Mouse (Mus musculus): ENCODE results near the gene Acer1. TPM values are rescaled to one million over a fixed set of nuclear protein-coding genes. Genes with fewer than 3 reads are reported as not detected.

The Acer1 gene
- polyA plus RNA-seq, 1 experiment from 2014 or later = not detected

DNA sequence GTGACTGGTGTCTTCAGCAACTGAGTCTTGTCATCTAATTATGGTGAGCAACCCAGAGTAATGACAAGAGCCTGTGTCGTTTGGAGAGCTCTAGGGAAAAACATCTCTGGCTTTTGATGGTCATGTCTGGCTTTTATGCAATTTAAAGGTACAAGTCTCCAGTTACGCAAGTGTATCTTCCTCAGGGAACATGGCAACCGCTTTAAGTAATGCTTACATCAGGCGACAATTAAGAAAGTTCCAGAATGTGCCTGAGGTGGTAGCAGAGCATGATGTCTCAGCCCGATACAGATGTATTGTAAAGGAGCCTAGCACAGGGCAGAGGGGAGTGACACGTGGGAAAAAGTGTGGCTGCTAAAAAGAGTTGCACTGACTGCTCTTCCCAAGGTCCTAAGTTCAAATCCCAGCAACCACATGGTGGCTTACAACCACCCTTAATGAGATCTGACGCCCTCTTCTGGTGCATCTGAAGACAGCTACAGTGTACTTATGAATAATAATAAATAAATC lies 7.0 kb upstream of the Acer1 start:
- WGBS (ENCODE audit: insufficient replicate concordance) = 63% methylated on average over 7 of the region's 7 CpGs
- H3K9me3 ChIP-seq (replicated peaks) = no peaks in the 10 kb centered on the region
- H3K9ac ChIP-seq = peak overlapping the region; percentile 59; the same call in 1 of the 2 replicates
- H3K36me3 ChIP-seq (replicated peaks) = peaks cover 24% of the 10 kb centered on the region
- H3K4me1 ChIP-seq (replicated peaks) = peaks cover 24% of the 10 kb centered on the region
- H3K4me3 ChIP-seq (replicated peaks) = peak overlapping the region; percentile 77
- ATAC-seq (ENCODE audit: insufficient read depth) = no peak
- 0 out of 2 replicates have a peak overlapping the region, but pooled peaks have one; percentile 69 for H3K27ac ChIP-seq (replicated peaks)
- H3K4me2 ChIP-seq = peak overlapping the region; percentile 88
- H3K27me3 ChIP-seq = no peaks in the 10 kb centered on the region

DNA sequence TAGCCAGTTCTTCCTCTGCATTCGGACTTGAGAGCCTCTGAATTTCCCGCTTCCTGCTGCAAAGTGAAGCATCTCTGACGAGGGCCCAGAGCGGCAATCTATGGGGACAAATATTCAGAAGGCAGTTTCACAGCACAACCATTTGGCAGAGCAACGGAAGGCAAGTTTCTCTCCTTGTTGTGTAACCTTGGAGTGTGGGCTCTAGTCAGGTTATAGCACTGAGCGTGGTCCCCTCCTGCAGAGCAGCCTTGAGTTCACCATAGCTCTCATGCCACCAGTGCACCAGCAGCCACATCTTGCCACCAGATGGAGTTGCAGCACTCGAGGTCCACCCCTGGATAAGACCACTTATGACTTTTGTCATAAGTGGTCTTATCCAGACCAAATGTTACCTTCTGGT lies 6.5 kb upstream of the Acer1 start:
- no peak overlapping the region for H3K4me2 ChIP-seq
- peaks cover 24% of the 10 kb centered on the region for H3K4me1 ChIP-seq (replicated peaks)
- H3K36me3 ChIP-seq (replicated peaks) = peaks cover 18% of the 10 kb centered on the region
- H3K27me3 ChIP-seq = no peaks in the 10 kb centered on the region
- no peaks in the 10 kb centered on the region for H3K9me3 ChIP-seq (replicated peaks)
- no peak for ATAC-seq (ENCODE audit: insufficient read depth)
- WGBS (ENCODE audit: insufficient replicate concordance) = 70% methylated on average over 7 of the region's 7 CpGs
- H3K9ac ChIP-seq = no peak overlapping the region
- H3K27ac ChIP-seq (replicated peaks) = no peak overlapping the region
- no peak overlapping the region for H3K4me3 ChIP-seq (replicated peaks)

DNA sequence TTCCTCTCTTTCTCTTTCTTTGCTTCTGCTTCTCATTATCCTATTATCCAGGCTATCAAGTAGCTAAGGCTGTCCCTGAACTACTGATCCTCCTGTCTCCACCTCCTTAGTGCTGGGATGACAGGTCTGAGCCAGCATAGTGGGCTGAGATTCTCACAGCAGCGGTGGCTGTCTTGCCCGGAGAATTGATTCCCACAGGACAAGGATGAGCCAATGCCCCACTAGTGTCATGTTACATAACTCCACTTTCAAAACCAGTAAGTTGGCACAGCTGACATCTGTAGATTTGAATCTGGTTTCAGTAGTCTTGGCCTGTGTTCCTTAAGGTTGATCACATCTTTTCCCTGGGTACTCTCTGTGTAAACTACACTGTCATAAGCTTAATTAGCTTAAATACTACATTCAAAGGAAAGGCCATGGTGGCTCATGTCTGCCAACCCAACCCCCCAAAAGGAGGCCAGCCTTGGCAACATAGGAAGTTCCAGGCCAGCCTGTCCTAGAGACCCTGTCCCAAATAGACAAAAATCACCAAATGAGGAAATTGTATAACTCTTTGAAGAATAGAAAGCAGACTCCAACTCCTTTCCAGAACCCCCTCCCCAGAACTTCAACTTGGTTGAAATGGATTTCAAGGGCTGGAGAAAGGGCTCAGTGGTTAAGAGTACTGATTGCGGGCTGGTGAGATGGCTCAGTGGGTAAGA lies 4.3 kb upstream of the Acer1 start:
- Histone ChIP-seq H3K4me2 (no peak overlapping the region), H3K27me3 (no peaks in the 10 kb centered on the region), H3K9me3 (replicated peaks) (no peaks in the 10 kb centered on the region), H3K27ac (replicated peaks) (no peak overlapping the region), H3K4me3 (replicated peaks) (no peak overlapping the region), H3K36me3 (replicated peaks) (no peaks in the 10 kb centered on the region), H3K4me1 (replicated peaks) (peaks cover 16% of the 10 kb centered on the region), H3K9ac (no peak overlapping the region)
- 73% methylated on average over 3 of the region's 3 CpGs for WGBS (ENCODE audit: insufficient replicate concordance)
- ATAC-seq (ENCODE audit: insufficient read depth) = no peak

DNA sequence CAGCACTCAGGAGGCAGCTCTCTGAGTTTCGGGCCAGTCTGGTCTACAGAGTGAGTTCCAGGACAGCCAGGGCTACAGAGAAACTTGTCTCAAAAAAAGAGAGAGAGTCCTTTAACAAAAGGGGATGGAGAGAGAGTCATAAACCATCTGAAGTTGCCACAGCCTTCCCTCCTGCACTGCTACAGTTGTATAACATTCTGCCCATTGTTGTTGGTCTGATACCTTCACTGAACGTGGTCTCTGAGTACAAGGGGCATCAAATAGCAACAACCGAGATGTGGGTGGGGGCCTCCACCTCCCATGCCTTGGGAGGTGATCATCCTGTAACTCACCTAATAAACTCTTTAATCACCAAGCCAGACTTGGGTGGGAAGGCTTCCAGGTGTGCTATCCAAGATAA lies 3.7 kb upstream of the Acer1 start:
- Histone ChIP-seq H3K4me1 (replicated peaks) (peaks cover 10% of the 10 kb centered on the region; the same call in 1 of the 2 replicates), H3K9me3 (replicated peaks) (no peaks in the 10 kb centered on the region), H3K4me3 (replicated peaks) (no peak overlapping the region), H3K4me2 (no peak overlapping the region), H3K9ac (no peak overlapping the region), H3K36me3 (replicated peaks) (no peaks in the 10 kb centered on the region), H3K27ac (replicated peaks) (no peak overlapping the region), H3K27me3 (no peaks in the 10 kb centered on the region)
- ATAC-seq (ENCODE audit: insufficient read depth) = no peak
- 60% methylated on average over 3 of the region's 3 CpGs for WGBS (ENCODE audit: insufficient replicate concordance)

DNA sequence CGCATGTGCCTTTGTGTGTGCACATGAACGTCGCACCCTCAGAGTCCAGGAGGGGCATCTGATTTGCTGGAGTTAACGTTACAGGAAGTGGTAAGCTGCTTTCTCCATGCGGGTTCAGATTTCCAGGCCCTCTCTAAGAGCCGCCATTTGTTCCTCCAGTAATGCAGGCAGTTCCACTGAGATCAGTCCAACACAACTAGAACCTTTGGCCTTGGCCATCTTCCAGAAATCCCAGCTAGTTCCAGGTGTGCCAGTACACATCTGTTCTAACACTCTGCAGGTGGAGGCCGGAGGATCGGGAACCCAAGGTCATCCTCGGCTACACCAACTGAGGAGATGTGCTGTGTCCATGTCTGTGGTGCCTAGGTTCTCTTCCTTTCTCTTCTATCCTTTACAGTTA lies 3.0 kb upstream of the Acer1 start:
- Histone ChIP-seq H3K27me3 (no peaks in the 10 kb centered on the region), H3K36me3 (replicated peaks) (no peaks in the 10 kb centered on the region), H3K4me2 (no peak overlapping the region), H3K4me3 (replicated peaks) (no peak overlapping the region), H3K27ac (replicated peaks) (no peak overlapping the region), H3K4me1 (replicated peaks) (peaks cover 10% of the 10 kb centered on the region; the same call in 1 of the 2 replicates), H3K9ac (no peak overlapping the region), H3K9me3 (replicated peaks) (no peaks in the 10 kb centered on the region)
- ATAC-seq (ENCODE audit: insufficient read depth) = no peak
- WGBS (ENCODE audit: insufficient replicate concordance) = 63% methylated on average over 9 of the region's 9 CpGs

DNA sequence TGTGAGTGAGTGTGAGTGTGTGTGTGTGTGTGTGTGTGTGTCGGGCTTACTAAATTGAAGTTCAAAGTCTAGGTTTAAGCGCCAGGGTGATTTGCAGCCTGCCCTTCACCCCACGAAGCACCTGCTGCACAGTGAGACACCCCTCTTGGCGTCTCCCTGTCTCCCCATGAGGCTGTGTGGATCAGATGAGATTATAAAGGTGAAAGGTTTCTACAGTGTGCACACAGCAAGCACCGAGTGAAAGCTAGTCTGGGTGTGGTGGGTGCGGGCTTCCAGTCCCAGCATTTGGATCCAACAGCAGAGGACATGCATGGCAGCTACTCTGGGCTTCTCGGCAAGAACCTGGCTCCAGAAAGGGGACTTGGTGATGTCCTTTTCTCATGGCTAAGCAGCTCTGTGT lies 877 bp downstream of the Acer1 start:
- no peak overlapping the region for H3K4me2 ChIP-seq
- H3K9me3 ChIP-seq (replicated peaks) = no peaks in the 10 kb centered on the region
- WGBS (ENCODE audit: insufficient replicate concordance) = 54% methylated on average over 7 of the region's 7 CpGs
- no peak overlapping the region for H3K27ac ChIP-seq (replicated peaks)
- H3K9ac ChIP-seq = no peak overlapping the region
- H3K4me1 ChIP-seq (replicated peaks) = 0 out of 2 replicates have a peak, but pooled peaks cover 11% of the 10 kb centered on the region
- no peak for ATAC-seq (ENCODE audit: insufficient read depth)
- no peaks in the 10 kb centered on the region for H3K36me3 ChIP-seq (replicated peaks)
- H3K27me3 ChIP-seq = no peaks in the 10 kb centered on the region
- H3K4me3 ChIP-seq (replicated peaks) = no peak overlapping the region

DNA sequence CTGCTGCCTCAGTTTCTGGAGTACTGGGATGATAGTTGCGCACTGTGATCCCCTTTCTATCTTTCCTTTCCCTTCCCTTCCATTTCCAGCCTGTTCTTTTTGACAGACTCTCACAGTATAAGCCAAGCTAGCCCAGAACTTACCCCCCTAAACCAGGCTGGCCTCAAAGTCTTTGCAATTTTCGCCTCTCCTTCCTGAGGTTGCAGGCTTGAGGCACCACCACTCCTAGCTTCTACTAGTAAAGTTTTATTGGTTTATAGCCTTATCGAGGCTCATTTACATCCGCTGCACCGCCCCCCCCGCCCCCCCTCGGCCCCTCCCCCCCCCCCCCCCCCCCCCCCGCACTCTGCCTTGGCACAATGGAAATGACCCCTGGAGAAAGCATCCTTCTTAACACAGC lies 2.4 kb downstream of the Acer1 start:
- no peak for ATAC-seq (ENCODE audit: insufficient read depth)
- Histone ChIP-seq H3K9ac (no peak overlapping the region), H3K4me3 (replicated peaks) (no peak overlapping the region), H3K36me3 (replicated peaks) (no peaks in the 10 kb centered on the region), H3K27ac (replicated peaks) (no peak overlapping the region), H3K4me1 (replicated peaks) (peaks cover 11% of the 10 kb centered on the region; the same call in 1 of the 2 replicates), H3K9me3 (replicated peaks) (no peaks in the 10 kb centered on the region), H3K4me2 (no peak overlapping the region), H3K27me3 (no peaks in the 10 kb centered on the region)
- WGBS (ENCODE audit: insufficient replicate concordance) = 34% methylated on average over 7 of the region's 8 CpGs

DNA sequence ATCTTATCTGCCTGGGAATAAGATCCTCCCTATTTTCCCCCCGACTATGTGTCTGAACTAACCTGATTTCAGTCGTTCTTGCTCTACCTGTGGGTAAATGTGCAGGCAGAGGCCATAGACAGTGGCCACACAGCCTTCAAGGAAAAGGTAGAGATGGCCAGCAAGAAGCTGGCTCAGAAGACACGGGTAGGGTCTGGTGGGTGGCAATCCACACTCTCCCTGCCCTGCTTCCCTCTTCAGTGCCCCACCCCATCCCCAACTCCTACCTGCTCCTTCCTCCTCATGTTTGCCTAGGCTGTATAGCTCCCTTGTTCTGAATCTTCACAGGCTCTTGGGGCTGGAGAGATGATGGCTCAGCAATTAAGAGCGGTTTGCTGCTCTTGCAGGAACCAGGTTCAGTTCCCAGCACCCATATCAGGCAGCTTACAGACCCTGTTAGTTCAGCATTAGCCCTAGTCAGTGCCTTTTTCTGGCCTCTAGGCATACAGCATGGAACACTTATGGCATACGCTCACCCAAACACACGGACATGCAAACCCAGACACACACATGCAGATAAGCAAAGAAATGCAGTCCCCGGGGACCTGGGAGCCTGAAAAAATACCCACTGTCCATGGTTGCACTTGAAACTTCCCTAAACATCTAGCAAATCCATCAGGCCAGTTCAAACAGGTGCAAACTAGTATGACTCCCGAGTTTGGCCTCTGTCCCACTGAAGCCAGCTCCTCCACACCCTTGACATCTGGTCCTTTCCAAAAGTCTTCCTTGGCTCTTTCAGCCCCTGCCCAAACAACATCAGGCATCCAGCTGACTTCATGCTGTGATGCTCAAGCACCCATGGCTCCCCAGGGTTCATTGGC lies 5.2 kb downstream of the Acer1 start:
- Histone ChIP-seq H3K9me3 (replicated peaks) (no peaks in the 10 kb centered on the region), H3K9ac (no peak overlapping the region), H3K27me3 (peaks cover 2% of the 10 kb centered on the region; the same call in 1 of the 2 replicates), H3K4me1 (replicated peaks) (peaks cover 11% of the 10 kb centered on the region; the same call in 1 of the 2 replicates), H3K4me2 (no peak overlapping the region), H3K36me3 (replicated peaks) (no peaks in the 10 kb centered on the region), H3K4me3 (replicated peaks) (no peak overlapping the region), H3K27ac (replicated peaks) (no peak overlapping the region)
- WGBS (ENCODE audit: insufficient replicate concordance) = 49% methylated on average over 8 of the region's 8 CpGs
- ATAC-seq (ENCODE audit: insufficient read depth) = no peak

DNA sequence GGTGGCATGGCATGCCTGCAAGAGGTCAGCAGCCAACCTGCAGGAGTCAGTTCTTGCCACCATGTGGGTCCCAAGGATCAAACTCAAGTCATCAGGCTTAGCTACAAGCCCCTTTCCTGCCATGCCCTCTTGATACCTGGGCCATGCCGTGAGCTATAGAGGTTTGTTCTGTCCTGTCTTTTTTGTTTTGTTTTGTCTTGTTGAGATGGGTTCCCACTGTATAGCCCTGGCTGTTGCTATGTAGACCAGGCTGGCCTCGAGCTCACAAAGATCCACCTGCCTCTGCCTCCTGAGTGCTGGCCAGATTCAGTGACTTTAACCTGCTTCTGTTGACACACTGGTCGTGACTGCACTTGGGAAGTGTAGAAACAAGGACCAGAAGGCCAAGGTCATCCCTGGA lies 6.5 kb downstream of the Acer1 start:
- WGBS (ENCODE audit: insufficient replicate concordance) = 51% methylated on average over 3 of the region's 3 CpGs
- Histone ChIP-seq H3K27me3 (peaks cover 12% of the 10 kb centered on the region), H3K9ac (no peak overlapping the region), H3K4me2 (no peak overlapping the region), H3K27ac (replicated peaks) (no peak overlapping the region), H3K4me1 (replicated peaks) (peaks cover 11% of the 10 kb centered on the region; the same call in 1 of the 2 replicates), H3K36me3 (replicated peaks) (no peaks in the 10 kb centered on the region), H3K9me3 (replicated peaks) (no peaks in the 10 kb centered on the region), H3K4me3 (replicated peaks) (no peak overlapping the region)
- ATAC-seq (ENCODE audit: insufficient read depth) = no peak

DNA sequence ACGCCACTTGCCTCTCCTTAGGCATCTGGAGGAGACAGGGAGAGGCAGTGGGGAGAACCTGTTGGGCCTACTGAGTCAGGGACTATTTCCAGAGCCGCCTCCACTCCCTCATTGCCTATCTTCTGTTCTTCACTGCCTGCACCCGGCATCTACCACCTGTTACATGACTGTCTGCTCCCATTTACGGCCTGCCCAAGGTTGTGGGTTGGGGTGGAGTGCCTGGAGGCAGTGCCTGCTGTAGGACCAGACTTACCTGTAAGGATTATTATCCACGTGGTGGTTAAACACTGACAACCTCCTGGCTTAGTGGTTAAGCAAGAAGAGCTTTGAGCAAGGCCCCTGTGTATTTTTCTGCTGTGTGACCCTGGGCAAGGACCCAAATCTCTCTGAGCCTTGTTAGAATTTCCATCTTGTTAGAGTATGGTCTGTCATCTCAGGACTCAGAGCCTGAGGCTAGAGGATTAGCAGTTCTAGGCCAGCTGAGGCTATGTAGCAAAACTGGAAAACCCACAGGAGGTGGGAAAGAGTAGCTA lies 7.2 kb downstream of the Acer1 start:
- no peak overlapping the region for H3K27ac ChIP-seq (replicated peaks)
- H3K9me3 ChIP-seq (replicated peaks) = no peaks in the 10 kb centered on the region
- H3K36me3 ChIP-seq (replicated peaks) = no peaks in the 10 kb centered on the region
- H3K9ac ChIP-seq = no peak overlapping the region
- WGBS (ENCODE audit: insufficient replicate concordance) = 56% methylated on average over 5 of the region's 5 CpGs
- peaks cover 18% of the 10 kb centered on the region for H3K27me3 ChIP-seq
- no peak overlapping the region for H3K4me3 ChIP-seq (replicated peaks)
- H3K4me2 ChIP-seq = no peak overlapping the region
- ATAC-seq (ENCODE audit: insufficient read depth) = no peak
- peaks cover 7% of the 10 kb centered on the region; the same call in 1 of the 2 replicates for H3K4me1 ChIP-seq (replicated peaks)
